Mouse (Mus musculus) brain, embryonic 14.5 days (tissue): Measurements from ENCODE around the gene Sh2b2. TPM values are rescaled to one million over a fixed set of nuclear protein-coding genes. Genes with fewer than 3 reads are reported as not detected.
"Not testable (repeated sequence)": the region's sequence is repeated elsewhere in the genome, so short reads cannot be mapped to it uniquely, and the experiment has no call there.

Experiments
- DNase-seq: peaks from one replicate; pipeline ENCODE4 v3.0.0-alpha.2; 2011; ENCODE audit warnings: low read depth
- CTCF ChIP-seq: fragments of 200-500 bp; IDR thresholded peaks from 2 replicates; pipeline ENCODE4 v1.5.1; 2012; ENCODE audit warnings: inconsistent platforms, mild to moderate bottlenecking, moderate library complexity, borderline replicate concordance; ENCODE audit not compliant: insufficient read depth, insufficient read length; ENCODE audit errors: extremely low read depth
- POLR2A ChIP-seq: fragments of 200-500 bp; IDR thresholded peaks from 2 replicates; pipeline ENCODE4 v1.6.1; 2012; ENCODE audit warnings: mild to moderate bottlenecking, inconsistent platforms, borderline replicate concordance; ENCODE audit not compliant: poor library complexity, insufficient read depth, insufficient read length, severe bottlenecking; ENCODE audit errors: extremely low read depth
- polyA plus RNA-seq: library from polyadenylated mRNA; depleted of rRNA; stranded (reverse); fragments of >200 nt; gene quantifications from 2 replicates; pipeline ENCODE4 v1.2.3, GENCODE M21; 2012

The Sh2b2 gene
- polyA plus RNA-seq, 1 experiment, result 59.1 TPM

GRCm38 (mm10) chr5:136237607-136238006, 8.7 kb downstream of the Sh2b2 start:
- no peak for DNase-seq
- no peak for TF ChIP-seq POLR2A
- no peak for TF ChIP-seq CTCF

DNA sequence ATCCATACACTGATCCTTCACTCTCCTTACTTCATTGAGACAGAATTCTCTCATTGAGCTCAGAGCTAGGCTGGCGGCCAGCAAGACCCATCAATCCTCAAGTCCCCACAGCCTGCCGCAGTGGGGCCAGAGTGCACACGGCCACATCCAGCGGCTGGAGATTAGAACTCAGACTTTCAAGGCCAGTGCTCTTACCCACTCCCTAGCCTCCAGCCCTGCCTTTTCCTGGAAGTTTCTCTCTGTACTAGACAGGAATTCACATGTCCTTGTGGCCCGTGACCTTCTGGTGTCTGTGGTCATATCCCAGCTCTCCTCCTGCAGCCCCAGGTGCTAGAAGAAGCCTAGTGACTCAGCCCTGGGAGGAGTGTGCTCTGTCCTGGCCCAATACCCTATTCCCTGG, 9.7 kb downstream of the Sh2b2 start:
- no peak for DNase-seq

GRCm38 (mm10) chr5:136230348-136231035, 15.9 kb downstream of the Sh2b2 start:
- TF ChIP-seq CTCF, result no peak
- no peak for TF ChIP-seq POLR2A
- DNase-seq, result no peak

More for the DNA sequence above, 9.7 kb downstream of the Sh2b2 start:
- TF ChIP-seq POLR2A (no peak), CTCF (no peak)

DNA sequence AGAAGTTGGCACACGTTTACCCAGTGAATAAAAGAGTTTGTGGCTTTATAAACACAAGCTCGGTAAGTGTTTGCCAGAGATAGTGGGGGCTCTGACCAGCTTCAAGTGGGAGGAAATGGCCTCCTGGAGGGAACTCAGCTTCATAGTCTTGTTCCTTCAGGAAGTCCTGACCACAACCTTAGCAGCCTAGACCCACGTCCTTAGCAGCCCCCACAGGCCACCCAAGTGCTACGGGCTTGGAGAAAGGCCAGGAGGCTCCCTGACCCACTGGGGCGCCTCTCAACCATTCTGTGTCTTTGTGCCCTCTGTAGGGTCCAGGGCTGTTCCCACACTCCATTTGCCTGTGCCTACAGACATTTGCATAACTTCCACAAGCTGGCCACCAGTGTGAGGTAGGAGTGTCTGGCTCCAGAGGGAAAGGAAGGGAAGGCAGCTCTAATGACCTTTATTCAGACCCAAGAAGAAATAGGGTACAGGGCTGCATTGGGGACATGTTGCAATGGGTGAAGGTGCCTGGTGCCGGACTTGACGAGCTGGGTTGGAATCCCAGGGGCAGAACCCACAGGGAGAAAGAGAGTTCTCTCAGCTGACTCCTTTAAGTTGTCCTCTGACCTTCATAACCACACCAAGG, 20.0 kb downstream of the Sh2b2 start:
- DNase-seq, result no peak
- no peak for TF ChIP-seq POLR2A
- TF ChIP-seq CTCF, result no peak

- DNase-seq, result no peak
- TF ChIP-seq POLR2A (no peak), CTCF (no peak)
Observed at GRCm38 (mm10) chr5:136218585-136218984, 27.8 kb downstream of the Sh2b2 start.

GRCm38 (mm10) chr5:136217932-136218381, 28.4 kb downstream of the Sh2b2 start:
- TF ChIP-seq POLR2A (no peak), CTCF (no peak)

GRCm38 (mm10) chr5:136217004-136217665, 29.2 kb downstream of the Sh2b2 start:
- no peak for DNase-seq
- TF ChIP-seq POLR2A (no peak), CTCF (no peak)

More at GRCm38 (mm10) chr5:136217932-136218381, 28.4 kb downstream of the Sh2b2 start:
- no peak for DNase-seq

- no peak for DNase-seq
- TF ChIP-seq CTCF (no peak), POLR2A (no peak)
Observed at GRCm38 (mm10) chr5:136215958-136216357, 30.4 kb downstream of the Sh2b2 start.

- peak; percentile 21; the same call in 1 of the 2 replicates for TF ChIP-seq CTCF
- no peak for TF ChIP-seq POLR2A
- no peak for DNase-seq
Observed at GRCm38 (mm10) chr5:136215211-136215610, 31.1 kb downstream of the Sh2b2 start.

- DNase-seq, result no peak
- TF ChIP-seq CTCF, result no peak
- TF ChIP-seq POLR2A, result no peak
Observed at GRCm38 (mm10) chr5:136213716-136214115, 32.6 kb downstream of the Sh2b2 start.

GRCm38 (mm10) chr5:136212716-136213115, 33.6 kb downstream of the Sh2b2 start:
- TF ChIP-seq POLR2A, result no peak
- TF ChIP-seq CTCF, result no peak

DNA sequence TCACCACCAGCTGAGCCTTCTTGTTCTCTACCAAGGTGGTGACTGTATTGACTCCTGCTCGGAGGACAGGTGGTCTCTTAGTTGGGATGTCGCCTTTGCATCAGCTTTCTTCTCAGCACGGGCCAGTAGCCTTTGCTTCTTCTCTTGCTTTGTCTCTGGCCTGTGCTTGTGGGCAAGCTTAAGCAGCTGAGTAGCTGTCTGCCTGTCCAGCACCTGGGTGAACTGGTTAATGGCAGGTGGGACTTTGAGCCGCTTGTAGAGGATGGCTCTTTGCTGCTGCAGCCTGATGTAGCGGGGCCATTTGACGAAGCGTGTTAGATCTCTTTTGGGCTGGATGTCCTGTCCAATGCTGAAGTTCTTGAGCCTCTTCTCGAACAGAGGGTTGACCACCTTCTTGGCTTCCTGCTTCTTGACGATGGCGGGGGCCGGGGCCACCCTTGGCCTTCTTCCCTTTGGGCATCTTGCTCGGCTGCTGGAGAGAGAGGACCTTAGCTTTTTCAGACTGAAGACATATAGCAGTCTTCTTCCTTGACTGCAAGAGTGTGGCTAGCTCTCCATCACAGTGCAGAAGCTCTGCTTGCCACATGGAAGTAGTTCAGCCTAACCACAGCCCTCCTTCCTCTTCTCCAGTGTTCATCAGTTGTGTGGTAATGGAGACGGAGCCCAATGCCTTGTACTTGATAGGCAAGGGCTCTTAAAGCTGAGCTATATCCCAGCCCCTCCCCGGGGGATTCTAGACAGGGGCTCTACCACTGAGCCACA, 34.8 kb downstream of the Sh2b2 start:
- not testable (repeated sequence) for DNase-seq

More at GRCm38 (mm10) chr5:136212716-136213115, 33.6 kb downstream of the Sh2b2 start:
- DNase-seq, result no peak
